Mouse (Mus musculus) thymus, adult 2 months (tissue): ENCODE results near the gene Cdh4. TPM values are rescaled to one million over a fixed set of nuclear protein-coding genes. Genes with fewer than 3 reads are reported as not detected.

Experiments
- DNase-seq: peaks from one replicate; pipeline ENCODE4 v3.0.0; 2021
- H3K27ac ChIP-seq: fragments of 200-500 bp; 2 replicates; pipeline ENCODE4 v1.5.1; 2012; ENCODE audit warnings: low read length, control low read depth; ENCODE audit not compliant: control insufficient read depth, insufficient read depth
- H3K27me3 ChIP-seq: fragments of 200-500 bp; 2 replicates; pipeline ENCODE4 v1.6.1; 2012; ENCODE audit warnings: mild to moderate bottlenecking, low read length, moderate library complexity, mixed read lengths; ENCODE audit not compliant: control insufficient read depth, insufficient read depth
- H3K36me3 ChIP-seq: fragments of 200-500 bp; 2 replicates; pipeline ENCODE4 v1.6.1; 2012; ENCODE audit warnings: mild to moderate bottlenecking, low read length, moderate library complexity; ENCODE audit not compliant: control insufficient read depth, insufficient read depth
- H3K4me1 ChIP-seq: fragments of 200-500 bp; replicated peaks from 2 replicates; pipeline ENCODE4 v1.6.1; 2012; ENCODE audit warnings: low read length; ENCODE audit not compliant: control insufficient read depth, insufficient read depth
- H3K4me3 ChIP-seq: fragments of 200-500 bp; 2 replicates; pipeline ENCODE4 v1.5.1; 2012; ENCODE audit warnings: mild to moderate bottlenecking, low read length, control low read depth, moderate library complexity; ENCODE audit not compliant: control insufficient read depth, insufficient read depth
- CTCF ChIP-seq: fragments of 200-500 bp; IDR thresholded peaks from 2 replicates; pipeline ENCODE4 v1.5.1; 2012; ENCODE audit warnings: mild to moderate bottlenecking, control low read depth, low read length, moderate library complexity, borderline replicate concordance; ENCODE audit not compliant: control insufficient read depth, poor library complexity, insufficient read depth; ENCODE audit errors: extremely low read depth
- POLR2A ChIP-seq: fragments of 200-500 bp; IDR thresholded peaks from 2 replicates; pipeline ENCODE4 v1.6.1; 2012; ENCODE audit warnings: mild to moderate bottlenecking, low read length, control low read depth, moderate library complexity; ENCODE audit not compliant: control insufficient read depth, poor library complexity, insufficient read depth; ENCODE audit errors: extremely low read depth
- WGBS: fragments of 180-500 bp; shearing (Covaris S2); methylation state at CpG from one replicate; pipeline ENCODE4 v1.1.7; 2018; 5-methylcytosine and 5-hydroxymethylcytosine counted together
- polyA plus RNA-seq: library from polyadenylated mRNA; depleted of rRNA; stranded (reverse); fragments of >200 nt; gene quantifications from 2 replicates; pipeline ENCODE4 v1.2.3, GENCODE M21; 2012

Cdh4 gene
- polyA plus RNA-seq, 1 experiment, result 9.7 TPM

DNA sequence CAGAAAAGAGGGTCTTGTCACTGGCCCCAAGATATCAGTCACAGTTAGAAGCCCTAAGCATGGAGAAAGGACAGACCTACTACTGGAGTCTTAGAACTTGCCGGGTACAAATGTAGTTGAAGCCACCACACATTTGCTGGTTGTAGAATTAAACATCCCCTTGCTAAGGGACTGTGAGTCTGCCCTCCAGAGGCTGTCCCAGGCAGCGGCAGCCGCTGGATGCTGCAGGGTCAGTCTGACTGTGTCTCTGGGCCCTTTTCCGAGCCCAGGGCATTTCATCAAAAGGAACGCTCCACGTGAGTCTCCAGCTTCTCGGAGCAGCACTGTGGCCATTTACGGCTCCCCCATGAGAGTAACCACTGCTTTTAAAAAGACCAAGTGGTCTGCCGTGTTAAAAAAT is 221.4 kb downstream of the Cdh4 start:
- Histone ChIP-seq H3K27me3 (no peaks in the 10 kb centered on the region), H3K27ac (no peak overlapping the region), H3K4me3 (no peak overlapping the region), H3K4me1 (peaks cover 5% of the 10 kb centered on the region; the same call in 1 of the 2 replicates), H3K36me3 (no peaks in the 10 kb centered on the region)
- WGBS, result 49% methylated on average over 9 of the region's 9 CpGs
- no peak for DNase-seq
- no peak for TF ChIP-seq POLR2A
- no peak for TF ChIP-seq CTCF

DNA sequence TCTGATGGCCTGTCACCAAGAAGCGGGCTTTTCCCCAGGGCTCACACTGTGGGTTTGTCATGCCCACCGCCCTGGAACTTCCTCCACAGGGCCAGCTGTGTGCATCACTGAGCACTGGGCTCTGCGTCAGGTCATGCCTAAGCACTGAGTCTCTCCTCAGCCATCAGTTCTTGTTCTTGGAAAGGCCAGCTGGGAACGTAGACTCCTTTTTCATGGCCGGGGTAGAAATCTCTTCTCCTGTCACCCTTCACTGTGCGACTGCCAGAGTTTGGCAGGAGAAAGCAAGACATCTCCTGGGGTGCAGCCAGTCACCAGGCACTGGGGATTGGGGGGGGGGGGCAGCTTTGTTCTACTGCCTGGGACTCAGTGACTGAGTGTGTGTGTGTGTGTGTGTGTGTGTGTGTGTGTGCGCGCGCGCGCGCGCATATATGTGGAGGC is 222.0 kb downstream of the Cdh4 start:
- H3K4me3 ChIP-seq, result no peak overlapping the region
- WGBS, result 84% methylated on average over 13 of the region's 13 CpGs
- peaks cover 5% of the 10 kb centered on the region; the same call in 1 of the 2 replicates for H3K4me1 ChIP-seq
- H3K36me3 ChIP-seq, result no peaks in the 10 kb centered on the region
- TF ChIP-seq POLR2A, result no peak
- TF ChIP-seq CTCF, result no peak
- DNase-seq, result no peak
- no peaks in the 10 kb centered on the region for H3K27me3 ChIP-seq
- no peak overlapping the region for H3K27ac ChIP-seq

DNA sequence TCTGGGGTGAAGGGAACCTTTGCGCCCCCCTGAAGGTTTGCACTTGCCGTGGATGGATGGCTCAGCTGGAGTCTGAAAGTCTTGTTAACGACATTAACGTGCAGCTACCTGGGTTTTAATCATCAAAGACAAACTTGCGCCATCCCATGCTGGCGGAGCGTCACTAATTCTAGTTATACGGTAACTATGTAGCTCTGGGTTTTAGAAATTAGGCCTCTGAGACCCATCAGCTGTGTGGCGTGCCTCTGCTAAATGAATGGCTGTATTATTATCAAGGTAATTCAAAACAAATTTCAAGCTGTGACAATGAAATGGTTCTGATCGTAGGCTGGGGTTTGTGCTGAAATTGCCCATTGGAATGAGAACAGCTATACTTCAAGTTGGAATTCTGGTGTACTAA is 228.5 kb downstream of the Cdh4 start:
- 91% methylated on average over 10 of the region's 10 CpGs for WGBS
- Histone ChIP-seq H3K4me3 (no peak overlapping the region), H3K36me3 (no peaks in the 10 kb centered on the region), H3K27ac (no peak overlapping the region), H3K4me1 (no peaks in the 10 kb centered on the region), H3K27me3 (no peaks in the 10 kb centered on the region)
- DNase-seq, result no peak
- TF ChIP-seq POLR2A (no peak), CTCF (no peak)

DNA sequence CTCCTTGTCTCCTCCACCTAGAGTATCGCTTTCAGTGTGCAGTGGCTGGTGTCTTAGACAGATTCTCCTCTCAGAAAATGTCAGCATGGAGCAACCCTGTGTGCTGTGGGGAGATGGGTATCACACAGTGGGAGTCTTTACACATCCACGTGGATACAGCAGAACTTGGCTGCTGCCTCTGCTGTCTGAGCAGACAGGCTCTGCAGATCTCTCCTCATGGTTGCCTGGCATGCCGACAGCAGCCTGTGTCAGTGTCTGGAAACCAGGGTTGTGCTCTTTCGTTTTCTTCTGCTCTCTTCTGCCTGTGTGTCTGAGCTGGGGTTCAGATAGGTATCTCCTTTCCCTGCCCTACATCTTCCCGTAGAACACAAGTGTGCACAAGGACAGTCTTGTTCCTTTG is 237.6 kb downstream of the Cdh4 start:
- no peaks in the 10 kb centered on the region for H3K4me1 ChIP-seq
- H3K36me3 ChIP-seq, result no peaks in the 10 kb centered on the region
- no peak overlapping the region for H3K27ac ChIP-seq
- DNase-seq, result no peak
- TF ChIP-seq CTCF, result no peak
- H3K4me3 ChIP-seq, result no peak overlapping the region
- 77% methylated on average over 5 of the region's 5 CpGs for WGBS
- no peaks in the 10 kb centered on the region for H3K27me3 ChIP-seq

DNA sequence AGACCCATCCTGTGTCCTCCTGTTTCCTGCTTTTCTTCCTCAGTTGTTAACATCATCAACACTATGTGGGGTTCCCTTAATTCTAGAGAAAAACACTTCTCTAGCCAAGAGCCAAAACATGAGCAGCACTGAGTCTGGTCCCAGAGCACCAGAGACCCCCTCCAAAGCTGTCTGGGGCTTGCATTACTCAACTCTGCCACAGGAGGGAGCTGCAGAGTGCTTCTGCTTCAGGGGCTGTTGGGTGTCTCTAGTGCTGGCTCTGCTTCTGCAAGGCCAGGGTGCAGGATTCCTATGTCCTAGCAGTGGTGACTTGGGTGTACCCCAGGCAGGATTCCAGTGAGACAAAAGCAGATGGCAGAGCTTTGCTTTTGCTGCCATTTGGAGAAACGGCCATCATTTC is 239.2 kb downstream of the Cdh4 start:
- Histone ChIP-seq H3K4me1 (no peaks in the 10 kb centered on the region), H3K27ac (no peak overlapping the region), H3K27me3 (no peaks in the 10 kb centered on the region), H3K36me3 (no peaks in the 10 kb centered on the region), H3K4me3 (no peak overlapping the region)
- peak; percentile 58; the same call in 1 of the 2 replicates for TF ChIP-seq CTCF
- no peak for TF ChIP-seq POLR2A
- no peak for DNase-seq
- 74% methylated on average over 1 of the region's 1 CpGs for WGBS

DNA sequence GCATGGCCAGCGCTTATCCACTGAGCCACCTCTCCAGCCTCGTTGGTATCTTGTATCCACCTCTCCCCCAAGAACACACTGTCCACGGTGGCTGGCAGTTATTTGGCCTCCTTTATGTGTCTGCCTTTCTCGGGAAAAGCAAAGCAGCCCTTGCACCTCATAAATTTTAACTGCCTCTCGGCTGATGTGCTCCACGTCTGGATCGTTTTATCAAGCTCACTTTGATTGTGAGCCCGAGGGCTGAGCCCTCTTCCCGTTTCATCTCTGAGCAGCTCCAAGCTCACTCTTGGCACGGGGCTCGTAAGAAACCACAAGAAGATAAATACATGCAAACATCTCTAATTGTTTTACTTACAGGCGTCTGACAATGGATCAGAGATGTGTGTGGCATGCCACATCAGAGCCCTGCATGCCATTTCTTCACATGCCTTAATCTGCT is 245.0 kb downstream of the Cdh4 start:
- no peak overlapping the region for H3K4me3 ChIP-seq
- H3K4me1 ChIP-seq, result no peaks in the 10 kb centered on the region
- 48% methylated on average over 12 of the region's 12 CpGs for WGBS
- no peaks in the 10 kb centered on the region for H3K36me3 ChIP-seq
- no peak for DNase-seq
- H3K27ac ChIP-seq, result no peak overlapping the region
- H3K27me3 ChIP-seq, result no peaks in the 10 kb centered on the region
- TF ChIP-seq POLR2A, result no peak

DNA sequence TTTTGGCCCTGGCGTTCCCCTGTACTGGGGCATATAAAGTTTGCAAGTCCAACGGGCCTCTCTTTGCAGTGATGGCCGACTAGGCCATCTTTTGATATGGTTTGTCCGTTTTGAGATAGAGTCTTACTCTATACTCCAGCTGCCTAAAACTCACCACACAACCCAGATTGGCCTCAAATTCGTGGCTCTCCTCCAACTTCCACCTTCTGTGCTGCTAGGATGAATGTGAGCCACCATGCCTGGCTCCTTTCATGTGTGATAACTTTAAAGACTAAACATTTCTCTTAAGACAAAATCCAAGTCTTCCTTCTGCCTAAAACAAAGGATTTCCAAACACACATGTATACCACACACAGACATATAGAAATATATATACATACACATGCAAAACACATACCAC is 246.7 kb downstream of the Cdh4 start:
- Histone ChIP-seq H3K36me3 (no peaks in the 10 kb centered on the region), H3K27me3 (no peaks in the 10 kb centered on the region), H3K4me3 (no peak overlapping the region), H3K27ac (no peak overlapping the region), H3K4me1 (no peaks in the 10 kb centered on the region)
- 78% methylated on average over 5 of the region's 5 CpGs for WGBS
- DNase-seq, result no peak
- TF ChIP-seq POLR2A (no peak), CTCF (no peak)
